Mouse (Mus musculus): ENCODE data around the gene Ptbp1.
"Not testable (repeated sequence)": the region's sequence is repeated elsewhere in the genome, so short reads cannot be mapped to it uniquely, and the experiment has no call there.

Ptbp1 gene

GRCm38 (mm10) chr10:79884446-79884845, 30.2 kb downstream of the Ptbp1 start:
- DNase-seq (ENCODE audit: low spot score): no peak

- DNase-seq (ENCODE audit: low spot score): not testable (repeated sequence)
Observed at GRCm38 (mm10) chr10:79884938-79885337, 30.7 kb downstream of the Ptbp1 start.

GRCm38 (mm10) chr10:79886054-79886453, 31.8 kb downstream of the Ptbp1 start, which contains the start of gene Elane:
Gene Elane, plus strand, starts transcription at chr10:79886247.
- no peak for DNase-seq (ENCODE audit: low spot score)

- no peak for DNase-seq (ENCODE audit: low spot score)
Observed at GRCm38 (mm10) chr10:79886611-79887010, 32.4 kb downstream of the Ptbp1 start.

- DNase-seq (ENCODE audit: low spot score): no peak
Observed at GRCm38 (mm10) chr10:79889386-79889785, 35.2 kb downstream of the Ptbp1 start.

GRCm38 (mm10) chr10:79890670-79891069, 36.4 kb downstream of the Ptbp1 start, which contains the start of gene Cfd:
Gene Cfd, plus strand, starts transcription at chr10:79890853.
- DNase-seq (ENCODE audit: low spot score): no peak

- DNase-seq (ENCODE audit: low spot score): peak; percentile 74
Observed at GRCm38 (mm10) chr10:79892451-79893118, 38.4 kb downstream of the Ptbp1 start.

GRCm38 (mm10) chr10:79896306-79896705, 42.1 kb downstream of the Ptbp1 start:
- DNase-seq (ENCODE audit: low spot score): no peak

- DNase-seq (ENCODE audit: low spot score): no peak
Observed at GRCm38 (mm10) chr10:79896814-79897213, 42.6 kb downstream of the Ptbp1 start.

- DNase-seq (ENCODE audit: low spot score): no peak
Observed at GRCm38 (mm10) chr10:79897316-79898245, 43.4 kb downstream of the Ptbp1 start.

GRCm38 (mm10) chr10:79900951-79901410, 46.8 kb downstream of the Ptbp1 start:
- no peak for DNase-seq (ENCODE audit: low spot score)

GRCm38 (mm10) chr10:79906712-79907111, 52.5 kb downstream of the Ptbp1 start:
- DNase-seq (ENCODE audit: low spot score): no peak

- DNase-seq (ENCODE audit: low spot score): no peak
Observed at GRCm38 (mm10) chr10:79907415-79907814, 53.2 kb downstream of the Ptbp1 start.

- peak; percentile 93 for DNase-seq (ENCODE audit: low spot score)
Observed at GRCm38 (mm10) chr10:79908167-79909091, 54.2 kb downstream of the Ptbp1 start, which contains the start of gene Med16. Gene Med16, minus strand, starts transcription at chr10:79908923.

GRCm38 (mm10) chr10:79909092-79909922, 55.1 kb downstream of the Ptbp1 start:
- DNase-seq (ENCODE audit: low spot score): peak; percentile 53

GRCm38 (mm10) chr10:79910556-79910955, 56.3 kb downstream of the Ptbp1 start, which contains the start of gene Gm26602:
Gene Gm26602, plus strand, starts transcription at chr10:79910856.
- no peak for DNase-seq (ENCODE audit: low spot score)

- DNase-seq (ENCODE audit: low spot score): no peak
Observed at GRCm38 (mm10) chr10:79912412-79912811, 58.2 kb downstream of the Ptbp1 start.
